Mouse (Mus musculus) thymus, adult 2 months (tissue): ENCODE data around the gene Spata45. TPM values are rescaled to one million over a fixed set of nuclear protein-coding genes. Genes with fewer than 3 reads are reported as not detected.

Experiments used
- DNase-seq: peaks from one replicate; pipeline ENCODE4 v3.0.0; 2021
- H3K27ac ChIP-seq: fragments of 200-500 bp; 2 replicates; pipeline ENCODE4 v1.5.1; 2012; ENCODE audit warnings: low read length, control low read depth; ENCODE audit not compliant: control insufficient read depth, insufficient read depth
- H3K27me3 ChIP-seq: fragments of 200-500 bp; 2 replicates; pipeline ENCODE4 v1.6.1; 2012; ENCODE audit warnings: mild to moderate bottlenecking, low read length, moderate library complexity, mixed read lengths; ENCODE audit not compliant: control insufficient read depth, insufficient read depth
- H3K36me3 ChIP-seq: fragments of 200-500 bp; 2 replicates; pipeline ENCODE4 v1.6.1; 2012; ENCODE audit warnings: mild to moderate bottlenecking, low read length, moderate library complexity; ENCODE audit not compliant: control insufficient read depth, insufficient read depth
- H3K4me1 ChIP-seq: fragments of 200-500 bp; replicated peaks from 2 replicates; pipeline ENCODE4 v1.6.1; 2012; ENCODE audit warnings: low read length; ENCODE audit not compliant: control insufficient read depth, insufficient read depth
- H3K4me3 ChIP-seq: fragments of 200-500 bp; 2 replicates; pipeline ENCODE4 v1.5.1; 2012; ENCODE audit warnings: mild to moderate bottlenecking, low read length, control low read depth, moderate library complexity; ENCODE audit not compliant: control insufficient read depth, insufficient read depth
- CTCF ChIP-seq: fragments of 200-500 bp; IDR thresholded peaks from 2 replicates; pipeline ENCODE4 v1.5.1; 2012; ENCODE audit warnings: mild to moderate bottlenecking, control low read depth, low read length, moderate library complexity, borderline replicate concordance; ENCODE audit not compliant: control insufficient read depth, poor library complexity, insufficient read depth; ENCODE audit errors: extremely low read depth
- POLR2A ChIP-seq: fragments of 200-500 bp; IDR thresholded peaks from 2 replicates; pipeline ENCODE4 v1.6.1; 2012; ENCODE audit warnings: mild to moderate bottlenecking, low read length, control low read depth, moderate library complexity; ENCODE audit not compliant: control insufficient read depth, poor library complexity, insufficient read depth; ENCODE audit errors: extremely low read depth
- WGBS: fragments of 180-500 bp; shearing (Covaris S2); methylation state at CpG from one replicate; pipeline ENCODE4 v1.1.7; 2018; 5-methylcytosine and 5-hydroxymethylcytosine counted together
- polyA plus RNA-seq: library from polyadenylated mRNA; depleted of rRNA; stranded (reverse); fragments of >200 nt; gene quantifications from 2 replicates; pipeline ENCODE4 v1.2.3, GENCODE M21; 2012

Gene Spata45
- polyA plus RNA-seq, 1 experiment = not detected

DNA sequence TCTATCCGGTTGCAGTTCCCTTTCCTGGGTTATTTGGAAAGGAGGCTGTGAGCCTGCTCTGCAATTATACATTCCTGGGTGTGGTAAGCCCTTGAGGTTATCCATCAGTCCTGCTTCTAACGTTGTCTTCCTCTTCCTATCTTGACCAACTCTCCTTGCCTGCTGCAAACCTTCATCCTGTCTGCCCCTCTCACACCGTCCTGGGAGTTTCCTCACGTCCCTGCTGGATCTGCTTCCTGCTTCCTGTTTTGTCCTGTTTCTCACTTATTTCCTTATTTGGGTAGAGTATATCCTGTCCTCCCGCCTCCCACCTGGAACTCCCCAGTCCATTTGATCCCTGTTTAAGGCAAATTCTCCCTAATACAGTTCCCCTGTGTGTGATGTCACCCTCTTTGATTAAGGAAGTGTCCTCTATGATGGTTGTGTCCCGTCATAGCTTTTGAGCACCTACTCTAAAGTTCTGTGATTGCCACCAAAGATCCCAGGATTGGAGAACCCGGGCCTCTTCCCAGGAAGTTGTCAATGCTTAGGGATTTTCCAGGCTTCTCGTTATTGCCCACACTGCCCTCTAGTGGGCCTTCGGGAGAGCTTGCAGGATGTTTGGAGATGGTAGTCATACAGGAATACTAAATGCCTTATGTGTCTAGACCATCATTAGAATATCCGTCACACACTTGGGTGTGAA is 38.9 kb downstream of the Spata45 start:
- Histone ChIP-seq H3K4me1 (no peaks in the 10 kb centered on the region), H3K36me3 (peaks cover 27% of the 10 kb centered on the region; the same call in 1 of the 2 replicates), H3K27ac (no peak overlapping the region), H3K27me3 (no peaks in the 10 kb centered on the region), H3K4me3 (no peak overlapping the region)
- TF ChIP-seq POLR2A = no peak
- no peak for TF ChIP-seq CTCF
- DNase-seq = no peak
- 72% methylated on average over 10 of the region's 10 CpGs for WGBS

DNA sequence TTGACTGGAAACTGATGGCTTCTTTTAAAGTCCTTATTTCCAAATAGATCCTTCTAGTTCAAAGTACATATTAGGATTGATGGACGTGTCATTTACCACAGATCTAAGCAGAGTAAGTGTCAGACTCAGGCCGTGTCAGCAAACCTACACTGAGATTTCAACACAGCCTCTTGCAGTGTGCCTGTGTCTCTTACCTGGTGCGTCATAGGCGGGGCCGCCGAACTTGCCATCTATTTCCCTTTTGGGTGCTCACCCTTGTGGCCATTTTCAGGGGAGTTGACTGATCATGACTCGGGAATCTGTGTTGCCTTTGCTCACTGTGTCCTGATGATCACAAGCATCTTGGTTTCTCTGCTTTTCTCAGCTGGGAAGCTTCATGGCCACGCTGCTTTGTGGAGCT is 46.8 kb downstream of the Spata45 start:
- Histone ChIP-seq H3K4me3 (no peak overlapping the region), H3K4me1 (no peaks in the 10 kb centered on the region), H3K27me3 (no peaks in the 10 kb centered on the region), H3K27ac (no peak overlapping the region), H3K36me3 (peaks cover 19% of the 10 kb centered on the region; the same call in 1 of the 2 replicates)
- no peak for DNase-seq
- WGBS = 94% methylated on average over 8 of the region's 8 CpGs
- TF ChIP-seq CTCF (no peak), POLR2A (no peak)

DNA sequence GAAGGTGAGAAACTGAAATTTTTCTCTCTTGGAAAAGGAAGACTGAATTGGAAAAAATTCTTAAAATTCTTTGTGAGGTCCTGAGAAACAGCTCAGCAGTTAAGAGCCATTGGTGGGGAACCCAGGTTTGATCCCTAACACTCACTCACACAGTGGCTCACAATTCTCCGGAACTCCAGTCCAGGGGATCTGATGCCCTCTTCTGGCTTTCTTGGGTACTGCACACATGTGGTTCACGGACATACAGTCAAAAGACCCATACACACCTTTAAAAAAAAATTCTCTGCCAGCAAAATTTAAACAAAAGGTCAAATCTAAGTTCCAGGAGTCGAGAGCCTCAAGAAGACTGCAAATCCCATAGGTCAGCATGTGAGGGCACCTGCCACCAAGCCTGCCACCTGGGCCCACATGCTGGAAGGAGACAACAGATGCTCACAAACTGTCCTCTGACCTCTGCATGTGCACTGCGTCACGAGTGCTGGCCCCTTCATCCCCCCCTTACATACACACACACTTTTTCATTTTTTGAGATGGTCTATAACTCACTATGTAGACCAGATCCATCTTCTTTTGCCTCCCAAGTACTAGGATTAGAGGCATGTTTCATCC is 48.6 kb downstream of the Spata45 start:
- TF ChIP-seq CTCF = no peak
- TF ChIP-seq POLR2A = no peak
- no peaks in the 10 kb centered on the region for H3K4me1 ChIP-seq
- WGBS = 74% methylated on average over 5 of the region's 5 CpGs
- H3K27me3 ChIP-seq = no peaks in the 10 kb centered on the region
- H3K27ac ChIP-seq = no peak overlapping the region
- peak; percentile 60 for DNase-seq
- H3K4me3 ChIP-seq = no peak overlapping the region
- peaks cover 19% of the 10 kb centered on the region; the same call in 1 of the 2 replicates for H3K36me3 ChIP-seq

DNA sequence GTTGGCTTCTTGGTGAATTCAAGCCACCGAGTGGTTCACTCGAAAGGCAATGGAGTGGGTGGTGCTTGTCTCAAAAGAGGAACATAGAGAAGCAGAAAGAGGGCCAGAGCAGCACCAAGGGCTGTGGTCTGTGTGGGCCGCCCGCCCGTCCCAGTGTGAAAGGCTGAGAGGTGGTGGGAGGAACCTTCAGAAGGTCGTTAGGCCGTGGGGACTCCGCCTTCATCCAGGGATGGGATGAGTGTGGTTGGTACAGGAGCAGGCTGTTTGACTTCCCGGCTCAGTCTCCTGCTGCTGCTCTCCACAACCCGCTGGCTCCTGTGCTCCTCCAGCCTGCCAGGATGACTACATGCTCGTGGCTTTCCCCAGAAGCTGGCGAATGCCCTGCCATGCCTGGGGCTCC is 49.2 kb downstream of the Spata45 start:
- Histone ChIP-seq H3K4me1 (no peaks in the 10 kb centered on the region), H3K4me3 (no peak overlapping the region), H3K27me3 (no peaks in the 10 kb centered on the region), H3K36me3 (peaks cover 16% of the 10 kb centered on the region; the same call in 1 of the 2 replicates), H3K27ac (no peak overlapping the region)
- WGBS = 47% methylated on average over 12 of the region's 12 CpGs
- DNase-seq = no peak
- TF ChIP-seq CTCF (no peak), POLR2A (no peak)

DNA sequence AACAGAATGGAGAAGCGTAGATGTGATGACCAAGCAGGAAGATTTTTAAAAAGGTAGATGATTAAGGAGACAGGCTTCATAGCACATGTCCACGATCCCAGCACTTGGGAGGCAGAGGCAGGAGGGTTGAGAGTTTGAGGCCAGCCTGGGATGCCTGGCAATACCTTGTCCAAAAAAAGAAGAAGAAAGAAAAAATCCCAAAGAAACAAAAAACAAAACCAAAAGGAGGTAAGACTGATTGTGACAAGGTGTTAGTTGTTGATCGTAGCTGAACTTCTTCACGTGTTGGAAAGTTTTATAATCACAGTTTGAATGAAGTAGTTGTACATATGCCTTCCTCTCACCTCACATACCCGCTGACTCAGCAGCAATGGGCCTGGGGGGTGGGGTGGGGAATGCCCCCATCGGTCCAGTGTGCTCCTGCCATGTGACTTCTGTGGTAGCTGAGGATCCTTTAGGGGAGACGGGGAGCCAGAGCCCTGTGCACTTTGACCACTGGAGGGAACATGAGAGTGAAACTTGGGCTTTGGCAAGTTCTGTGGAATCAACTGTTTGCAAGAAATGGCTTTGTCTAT is 50.0 kb downstream of the Spata45 start:
- no peak for TF ChIP-seq POLR2A
- TF ChIP-seq CTCF = no peak
- 60% methylated on average over 7 of the region's 7 CpGs for WGBS
- Histone ChIP-seq H3K4me1 (no peaks in the 10 kb centered on the region), H3K27ac (no peak overlapping the region), H3K4me3 (no peak overlapping the region), H3K27me3 (no peaks in the 10 kb centered on the region), H3K36me3 (peaks cover 12% of the 10 kb centered on the region; the same call in 1 of the 2 replicates)
- DNase-seq = no peak

DNA sequence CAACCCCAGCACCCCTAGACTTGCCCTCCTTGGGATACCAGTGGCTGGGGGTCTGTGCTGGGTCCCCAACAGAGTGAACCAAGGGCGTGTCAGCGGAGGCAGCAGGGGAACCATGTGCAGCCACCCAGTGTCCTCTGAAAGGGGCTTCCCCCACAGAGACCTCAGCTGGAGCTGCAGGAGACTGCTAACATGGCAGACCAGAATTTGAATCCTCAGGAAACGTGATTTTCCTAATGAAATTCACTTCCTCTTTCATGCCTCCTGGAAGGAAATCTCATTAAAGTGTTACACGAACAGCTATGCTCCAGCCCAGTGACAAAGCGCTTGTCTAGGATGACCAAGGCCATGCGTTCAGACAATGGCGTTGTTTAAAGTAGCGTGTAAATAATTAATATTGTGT is 50.5 kb downstream of the Spata45 start:
- no peak overlapping the region for H3K4me3 ChIP-seq
- H3K36me3 ChIP-seq = peaks cover 6% of the 10 kb centered on the region; the same call in 1 of the 2 replicates
- WGBS = 91% methylated on average over 8 of the region's 8 CpGs
- DNase-seq = no peak
- no peak overlapping the region for H3K27ac ChIP-seq
- TF ChIP-seq CTCF = no peak
- TF ChIP-seq POLR2A = no peak
- H3K27me3 ChIP-seq = no peaks in the 10 kb centered on the region
- H3K4me1 ChIP-seq = no peaks in the 10 kb centered on the region
